Mouse (Mus musculus) R1 (cell line): Measurements from ENCODE around the gene Adgre5.
A peak's percentile ranks its signal among the peaks of the same experiment; 100 is the strongest.

ENCODE experiments used
- DNase-seq: peaks from one replicate; pipeline ENCODE4 v3.0.0-alpha.2; 2018; ENCODE audit warnings: low read depth, low spot score

Gene Adgre5

DNA sequence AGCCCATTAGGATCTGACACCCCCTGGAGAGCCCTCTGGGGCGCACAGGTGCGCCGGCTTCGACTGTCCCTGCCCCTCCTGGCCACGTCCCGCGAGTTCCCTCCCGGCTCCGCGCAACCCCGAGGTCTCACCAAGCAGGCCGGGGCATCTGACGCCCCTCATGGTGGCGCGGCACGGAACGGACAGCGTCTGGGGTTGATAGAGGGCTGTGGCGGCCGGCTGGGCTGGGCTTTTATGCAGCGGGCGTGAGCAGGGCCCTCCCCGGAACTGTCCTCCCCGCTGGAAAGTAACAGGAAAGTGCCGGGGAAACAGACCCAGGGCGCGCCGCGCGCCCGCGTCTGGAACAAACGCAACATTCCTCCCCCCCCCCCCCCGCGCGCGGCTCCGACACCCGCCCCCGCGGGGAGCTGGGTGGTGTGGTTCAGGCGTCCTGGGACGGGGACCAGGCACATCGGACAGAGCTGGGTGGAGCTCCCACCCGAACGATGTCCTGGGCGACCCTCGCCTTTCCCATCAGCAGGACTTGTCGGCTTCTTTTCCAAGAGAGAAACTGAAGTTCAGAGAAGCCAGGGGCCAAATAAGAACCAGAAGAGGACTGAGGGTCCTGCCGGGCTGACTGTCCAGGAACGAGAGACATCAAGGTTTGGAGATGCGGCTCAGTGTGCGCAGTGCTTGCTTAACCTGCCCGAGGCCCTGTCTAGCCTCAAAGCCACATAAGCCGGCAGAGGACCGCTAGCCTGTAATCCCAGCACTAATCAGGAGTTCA lies at the start of gene Adgre5:
TSS of gene Adgre5 (minus strand) at position 351 of the 766 bp plus-strand sequence.
- DNase-seq, result peak; percentile 83

- DNase-seq, result no peak
These were observed 48.7 kb upstream of the Adgre5 start for GRCm38 (mm10) chr8:83789826-83790225.

- DNase-seq, result no peak
These were observed 43.9 kb upstream of the Adgre5 start for GRCm38 (mm10) chr8:83785046-83785445.

DNA sequence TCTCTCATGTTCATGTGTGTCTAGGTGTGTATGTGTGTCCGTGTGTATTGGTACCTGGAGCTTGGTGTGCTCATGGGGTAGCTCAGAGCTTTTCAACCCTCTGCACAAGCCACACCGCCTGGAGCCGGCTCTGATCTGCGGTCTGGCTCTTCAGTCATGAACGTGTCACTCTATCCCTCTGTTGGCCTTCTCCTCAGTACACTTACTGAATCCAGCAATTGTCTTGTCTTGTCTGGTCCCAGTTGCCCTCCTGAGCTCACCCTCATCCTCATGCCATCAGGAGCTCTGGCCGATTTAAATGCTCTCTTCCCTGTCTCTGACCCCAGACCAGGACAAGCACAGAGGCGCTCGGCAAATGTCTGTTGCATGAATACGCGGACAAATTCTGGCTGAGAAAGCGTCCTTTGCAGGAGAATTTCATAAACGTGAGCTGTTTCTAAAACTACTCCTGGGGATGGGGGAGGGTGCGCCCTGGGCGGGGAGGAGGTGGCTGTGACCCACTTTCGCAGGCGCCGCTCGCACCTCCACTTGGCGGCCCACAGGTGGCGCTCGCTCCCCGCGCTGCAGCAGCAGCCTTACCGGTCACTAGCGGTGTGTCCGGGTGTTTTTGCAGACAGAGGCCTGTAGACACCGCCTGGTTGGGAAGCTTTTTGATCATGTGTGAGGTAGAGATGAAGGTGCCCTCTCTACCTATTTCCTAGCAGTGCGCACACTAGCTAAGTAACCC lies 41.9 kb upstream of the Adgre5 start:
- peak; percentile 74 for DNase-seq

GRCm38 (mm10) chr8:83779610-83780009 lies 38.5 kb upstream of the Adgre5 start:
- no peak for DNase-seq

DNA sequence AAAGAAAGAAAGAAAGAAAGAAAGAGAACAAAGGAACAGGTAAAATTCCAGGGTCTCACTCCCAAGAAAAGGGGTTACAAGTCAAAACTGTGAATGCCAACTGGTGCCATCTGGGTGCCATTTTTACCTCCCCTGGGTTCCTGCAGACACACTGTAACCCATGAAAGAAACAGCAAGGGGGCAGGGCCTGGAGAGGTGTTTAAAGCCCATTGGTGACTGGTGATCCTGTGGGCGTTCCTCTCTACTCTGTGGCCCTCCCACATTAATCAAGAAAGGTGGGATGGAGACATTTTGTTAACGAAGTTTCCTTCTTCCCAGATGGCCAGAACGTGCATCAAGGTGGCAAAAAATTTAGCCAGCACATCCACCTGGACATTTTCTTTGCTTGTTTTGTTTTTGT lies 36.9 kb upstream of the Adgre5 start:
- peak; percentile 88 for DNase-seq

DNA sequence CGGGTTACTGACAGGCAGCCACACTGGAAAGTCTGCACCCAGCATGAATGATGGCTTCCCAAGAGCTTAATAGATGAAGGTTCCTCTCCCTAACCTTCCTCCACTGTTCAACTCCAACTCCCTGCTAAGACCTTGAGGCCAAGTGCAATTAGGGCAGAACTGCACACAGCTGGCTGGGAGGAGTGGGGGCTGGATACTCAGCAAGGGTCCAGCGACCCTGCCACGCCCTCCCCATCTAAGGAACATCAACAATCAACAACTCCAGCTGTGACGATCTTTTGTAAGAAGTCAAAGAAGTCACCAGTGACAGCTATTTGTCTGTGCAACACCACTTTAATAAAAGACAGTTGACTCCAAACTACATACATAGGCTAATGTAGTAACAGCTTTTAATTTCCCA lies 35.5 kb upstream of the Adgre5 start:
- DNase-seq, result peak; percentile 89

GRCm38 (mm10) chr8:83774221-83774620 lies 33.1 kb upstream of the Adgre5 start:
- DNase-seq, result no peak

- no peak for DNase-seq
These were observed 32.3 kb upstream of the Adgre5 start for GRCm38 (mm10) chr8:83773452-83773846.

GRCm38 (mm10) chr8:83772701-83773451 lies 31.8 kb upstream of the Adgre5 start:
- DNase-seq, result peak; percentile 80

DNA sequence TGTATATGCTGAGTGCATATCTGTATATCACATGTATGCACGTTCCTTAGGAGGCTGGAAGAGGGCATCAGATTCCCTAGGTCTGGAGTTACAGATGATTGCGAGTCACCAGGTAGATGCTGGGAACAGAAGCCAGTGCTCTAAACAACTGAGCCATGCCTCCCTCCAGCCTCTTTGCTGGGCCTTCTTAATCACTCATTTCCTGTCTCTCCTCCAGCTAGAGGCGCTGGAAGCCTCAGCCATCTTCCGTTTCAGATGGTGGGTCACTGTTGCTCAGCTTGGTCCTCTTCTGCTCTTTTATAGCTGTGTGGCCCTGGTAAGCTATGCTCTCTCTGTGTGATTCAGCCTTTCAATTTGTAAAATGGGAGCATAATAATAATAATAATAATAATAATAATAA lies 30.7 kb upstream of the Adgre5 start:
- no peak for DNase-seq

GRCm38 (mm10) chr8:83770669-83771068 lies 29.5 kb upstream of the Adgre5 start:
- DNase-seq, result no peak

DNA sequence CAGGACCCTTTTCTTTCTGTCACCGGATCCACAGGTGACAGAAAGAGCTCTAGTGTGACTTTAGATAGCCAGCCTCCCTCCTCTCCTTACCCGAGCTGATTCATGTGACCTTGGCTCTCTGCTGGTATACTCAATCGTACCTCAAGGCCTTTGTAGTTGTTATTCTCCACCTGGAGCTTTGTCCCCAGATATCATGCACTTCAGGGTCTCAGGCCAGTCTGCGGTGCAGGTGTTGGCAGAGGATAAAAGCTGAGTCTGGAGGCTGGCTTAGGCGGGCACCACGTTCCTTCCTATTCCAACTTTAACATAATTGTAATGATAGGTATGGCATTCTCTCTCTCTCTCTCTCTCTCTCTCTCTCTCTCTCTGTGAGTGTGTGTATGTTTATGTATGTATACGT lies 28.6 kb upstream of the Adgre5 start:
- no peak for DNase-seq

DNA sequence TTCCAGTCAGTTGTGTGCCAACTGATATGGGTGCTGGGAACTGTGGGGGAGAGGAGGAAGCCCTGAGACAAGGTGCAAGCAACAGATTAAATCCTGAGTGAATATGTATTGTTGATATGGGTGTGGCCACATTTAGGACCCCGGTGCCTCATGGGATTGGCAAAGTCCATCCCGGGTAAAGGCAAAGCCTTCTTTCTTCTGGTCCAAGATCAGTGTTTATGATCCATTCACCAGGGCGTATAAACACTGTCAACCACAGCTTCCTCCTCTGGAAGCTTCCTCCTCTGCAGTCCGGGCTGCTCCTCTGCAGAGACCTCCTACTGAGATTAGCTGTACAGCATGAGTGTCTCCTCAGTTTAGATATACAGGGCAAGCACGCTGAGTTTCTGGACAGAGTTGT lies 27.4 kb upstream of the Adgre5 start:
- no peak for DNase-seq

DNA sequence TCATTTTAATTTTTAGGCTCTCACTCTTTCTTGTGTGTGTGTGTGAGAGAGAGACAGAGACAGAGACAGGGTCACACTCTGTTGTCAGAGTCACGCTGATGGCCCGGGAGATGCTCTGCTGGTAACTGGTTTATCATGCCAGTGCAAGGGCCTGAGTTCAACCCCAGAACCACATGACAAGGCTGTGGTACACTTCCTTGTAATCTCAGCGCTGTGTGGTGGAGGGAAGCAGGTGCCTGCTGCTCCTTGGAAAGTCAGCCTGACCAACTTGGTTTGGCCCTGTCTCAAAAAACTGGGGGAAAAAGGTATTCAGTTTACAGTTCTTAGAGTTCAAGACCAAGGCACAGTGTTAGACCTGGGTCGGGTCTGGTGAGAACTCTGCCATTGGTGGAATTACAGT lies 26.3 kb upstream of the Adgre5 start:
- no peak for DNase-seq

- DNase-seq, result no peak
These were observed 24.5 kb upstream of the Adgre5 start for GRCm38 (mm10) chr8:83765663-83766062.

GRCm38 (mm10) chr8:83764717-83765116 lies 23.6 kb upstream of the Adgre5 start:
- peak; percentile 57 for DNase-seq

- DNase-seq, result no peak
These were observed 23.0 kb upstream of the Adgre5 start for GRCm38 (mm10) chr8:83764116-83764515.

DNA sequence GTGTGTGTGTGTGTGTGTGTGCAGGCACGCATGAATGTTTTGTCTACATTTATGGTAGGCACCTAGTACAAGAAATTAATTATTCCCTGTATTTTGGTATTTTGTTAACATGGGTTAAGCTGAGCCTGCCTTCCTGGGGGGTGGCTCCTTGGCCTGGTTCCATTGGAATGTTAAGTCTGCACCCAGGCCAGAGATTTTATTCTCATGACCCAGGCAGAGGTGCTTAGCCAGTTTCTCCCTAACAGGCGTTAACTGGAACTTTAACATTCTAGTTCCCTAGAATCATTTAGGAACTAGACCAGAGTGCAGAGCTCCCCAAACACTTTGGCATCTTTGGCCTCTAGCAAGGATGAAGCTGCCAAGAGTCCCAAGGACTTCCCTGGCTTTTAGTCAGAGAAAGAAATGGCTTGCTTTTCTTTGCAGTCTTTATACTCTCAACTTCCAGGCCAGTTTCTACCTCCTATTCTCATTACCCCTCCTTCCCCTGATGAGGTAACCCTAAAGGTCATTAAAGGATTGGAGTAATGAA lies 18.2 kb upstream of the Adgre5 start:
- DNase-seq, result no peak

GRCm38 (mm10) chr8:83758298-83758697 lies 17.2 kb upstream of the Adgre5 start:
- DNase-seq, result no peak

DNA sequence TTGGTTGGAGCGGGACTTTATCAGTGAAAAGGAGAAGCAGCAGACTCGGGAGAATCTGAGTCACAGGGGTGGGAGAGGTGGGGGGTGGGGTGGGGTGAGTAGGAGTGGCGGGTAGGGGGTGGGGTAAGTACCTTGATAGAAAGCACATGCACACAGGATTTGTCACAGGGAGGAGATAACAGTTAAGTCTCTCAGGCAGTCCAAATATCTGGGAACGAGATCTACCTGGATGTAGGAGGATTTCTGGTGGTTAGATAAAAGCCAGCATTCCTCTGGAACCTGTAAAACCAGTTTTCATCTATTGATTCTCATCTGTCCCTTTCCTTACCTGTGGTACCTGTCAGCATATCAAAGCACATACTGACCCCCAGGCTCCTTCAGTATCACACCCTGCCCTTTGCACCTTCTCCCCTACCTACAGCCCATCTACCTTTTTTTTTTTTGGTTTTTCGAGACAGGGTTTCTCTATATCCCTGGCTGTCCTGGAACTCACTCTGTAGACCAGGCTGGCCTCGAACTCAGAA lies 16.0 kb upstream of the Adgre5 start:
- DNase-seq, result peak; percentile 49

GRCm38 (mm10) chr8:83756273-83756672 lies 15.1 kb upstream of the Adgre5 start:
- peak; percentile 57 for DNase-seq
